ENCODE assay signal across 17 mouse cellular contexts in genomic region chr6:120216702-120217101, GRCm38 (mm10).
A peak's percentile ranks its signal among the peaks of the same experiment; 100 is the strongest.
DNase-seq lines count a peak whose midpoint lies in the region; ATAC-seq and TF ChIP-seq lines count a peak whose summit lies in the region.
"Had no signal": no experiment of that assay in that cellular context is flagged by ENCODE, and none has a peak within 500 bp of the region (broad histone marks: within the 10 kb centered on the region; RNA-seq: fewer than 3 reads in every experiment).

No protein-coding gene starts in this region.

- TF ChIP-seq EP300 in MEL (IDR thresholded peaks at IDR 0.05; ENCODE audit: low read depth in 1 of 2, low read length in 2 of 2) = peak; percentile 91 to 94

- H3K79me2 ChIP-seq in MEL (ENCODE audit: control insufficient read depth, insufficient read depth, low read length, poor library complexity) = no peaks in the 10 kb centered on the region

- DNase-seq in MEL (ENCODE audit: low read depth, low spot score) = peak; percentile 83
- no peak for DNase-seq in cerebellum, postnatal 36 days
- no peak for DNase-seq in right cerebral cortex, postnatal 25 days
- DNase-seq: gastrocnemius, adult 2 months; kidney, adult 11 months; kidney, postnatal 4 days; lung, postnatal 36 days; retina, postnatal 1 day; thymus, postnatal 14 days had no signal

- no peak overlapping the region for H3K4me2 ChIP-seq in intestine, embryonic 16.5 days (ENCODE audit: low read depth, low read length)
- no peak overlapping the region for H3K4me2 ChIP-seq in hindbrain, embryonic 12.5 days (replicated peaks)
- H3K4me2 ChIP-seq: embryonic facial prominence, embryonic 13.5 days; forebrain, embryonic 13.5 days; midbrain, embryonic 15.5 days; neural tube, embryonic 12.5 days had no signal

- no peaks in the 10 kb centered on the region for H3K9me3 ChIP-seq in MEL (replicated peaks; ENCODE audit: insufficient read depth, low read length)
- no peaks in the 10 kb centered on the region for H3K9me3 ChIP-seq in intestine, embryonic 16.5 days (ENCODE audit: control insufficient read depth, low read length)
- no peaks in the 10 kb centered on the region for H3K9me3 ChIP-seq in hindbrain, embryonic 12.5 days (replicated peaks)
- H3K9me3 ChIP-seq: embryonic facial prominence, embryonic 13.5 days; forebrain, embryonic 13.5 days; midbrain, embryonic 15.5 days; neural tube, embryonic 12.5 days had no signal

- H3K27me3 ChIP-seq in MEL (ENCODE audit: control insufficient read depth in 1 of 2, insufficient read depth in 2 of 2, low read length in 2 of 2) = no peaks in the 10 kb centered on the region
- H3K27me3 ChIP-seq in intestine, embryonic 16.5 days (replicated peaks; ENCODE audit: control insufficient read depth, insufficient read depth, low read length) = no peaks in the 10 kb centered on the region
- no peaks in the 10 kb centered on the region for H3K27me3 ChIP-seq in hindbrain, embryonic 12.5 days
- H3K27me3 ChIP-seq: embryonic facial prominence, embryonic 13.5 days; forebrain, embryonic 13.5 days; midbrain, embryonic 15.5 days; neural tube, embryonic 12.5 days had no signal

- H3K9ac ChIP-seq in MEL (ENCODE audit: control insufficient read depth, low read depth, low read length, poor library complexity, severe bottlenecking) = no peak overlapping the region
- H3K9ac ChIP-seq in intestine, embryonic 16.5 days (ENCODE audit: low read depth, low read length) = no peak overlapping the region
- H3K9ac ChIP-seq in hindbrain, embryonic 12.5 days = no peak overlapping the region
- H3K9ac ChIP-seq: embryonic facial prominence, embryonic 13.5 days; forebrain, embryonic 13.5 days; midbrain, embryonic 15.5 days; neural tube, embryonic 12.5 days had no signal

- no peak for TF ChIP-seq CTCF in MEL (IDR thresholded peaks at IDR 0.05 in 2 of 3, conservative IDR thresholded peaks at IDR 0.05 in 1 of 3; ENCODE audit: control insufficient read depth in 1 of 3, insufficient read depth in 1 of 3, low read depth in 2 of 3, low read length in 3 of 3, poor library complexity in 1 of 3, severe bottlenecking in 1 of 3)
- TF ChIP-seq CTCF in bone marrow, adult 2 months (IDR thresholded peaks at IDR 0.05; ENCODE audit: control insufficient read depth, insufficient read depth, low read length) = no peak

- peaks cover 0 to 10% of the 10 kb centered on the region in 2 experiments; a peak in 2 of 4 replicates for H3K36me3 ChIP-seq in MEL (ENCODE audit: control insufficient read depth in 1 of 2, insufficient read depth in 2 of 2, low read length in 2 of 2)
- H3K36me3 ChIP-seq in intestine, embryonic 16.5 days (ENCODE audit: control insufficient read depth, insufficient read depth, low read length) = no peaks in the 10 kb centered on the region
- no peaks in the 10 kb centered on the region for H3K36me3 ChIP-seq in hindbrain, embryonic 12.5 days
- H3K36me3 ChIP-seq: embryonic facial prominence, embryonic 13.5 days; midbrain, embryonic 15.5 days; neural tube, embryonic 12.5 days had no signal

- H3K27ac ChIP-seq in MEL (ENCODE audit: control insufficient read depth, low read depth, low read length) = peak overlapping the region; percentile 17
- peak overlapping the region; percentile 82 for H3K27ac ChIP-seq in bone marrow, adult 2 months (ENCODE audit: control insufficient read depth, insufficient read depth, low read depth, low read length, poor library complexity)
- no peak overlapping the region for H3K27ac ChIP-seq in intestine, embryonic 16.5 days (ENCODE audit: low read length)
- no peak overlapping the region for H3K27ac ChIP-seq in hindbrain, embryonic 12.5 days
- H3K27ac ChIP-seq: embryonic facial prominence, embryonic 13.5 days; forebrain, embryonic 13.5 days; gastrocnemius, adult 2 months; midbrain, embryonic 15.5 days; neural tube, embryonic 12.5 days had no signal

- WGBS in bone marrow, adult 2 months = 65% methylated on average over 1 of the region's 1 CpGs
- WGBS in intestine, embryonic 16.5 days = 79% methylated on average over 1 of the region's 1 CpGs
- 65% methylated on average over 1 of the region's 1 CpGs for WGBS in hindbrain, embryonic 12.5 days

- TF ChIP-seq POLR2A in MEL (IDR thresholded peaks at IDR 0.05; ENCODE audit: control insufficient read depth in 1 of 2, insufficient read depth in 1 of 2, low read depth in 1 of 2, low read length in 2 of 2, poor library complexity in 1 of 2) = no peak
- TF ChIP-seq POLR2A in bone marrow, adult 2 months (IDR thresholded peaks at IDR 0.05; ENCODE audit: borderline replicate concordance, control insufficient read depth, low read depth, low read length) = no peak

- peaks cover 2 to 26% of the 10 kb centered on the region in 2 experiments for H3K4me1 ChIP-seq in MEL (ENCODE audit: control insufficient read depth in 1 of 2, insufficient read depth in 2 of 2, low read length in 2 of 2)
- peaks cover 5% of the 10 kb centered on the region for H3K4me1 ChIP-seq in bone marrow, adult 2 months (ENCODE audit: control insufficient read depth, insufficient read depth, low read length)
- H3K4me1 ChIP-seq in intestine, embryonic 16.5 days (ENCODE audit: control insufficient read depth, insufficient read depth, low read length) = no peaks in the 10 kb centered on the region
- H3K4me1 ChIP-seq in hindbrain, embryonic 12.5 days = no peaks in the 10 kb centered on the region
- H3K4me1 ChIP-seq: embryonic facial prominence, embryonic 13.5 days; forebrain, embryonic 13.5 days; midbrain, embryonic 15.5 days; neural tube, embryonic 12.5 days had no signal

- H3K4me3 ChIP-seq in MEL (ENCODE audit: control insufficient read depth in 1 of 2, insufficient read depth in 1 of 2, low read depth in 2 of 2, low read length in 2 of 2) = no peak overlapping the region
- no peak overlapping the region for H3K4me3 ChIP-seq in bone marrow, adult 2 months (replicated peaks; ENCODE audit: control insufficient read depth, low read depth, low read length)
- no peak overlapping the region for H3K4me3 ChIP-seq in intestine, embryonic 16.5 days (ENCODE audit: low read length)
- H3K4me3 ChIP-seq in hindbrain, embryonic 12.5 days = no peak overlapping the region
- H3K4me3 ChIP-seq: embryonic facial prominence, embryonic 13.5 days; forebrain, embryonic 13.5 days; gastrocnemius, adult 2 months; midbrain, embryonic 15.5 days; neural tube, embryonic 12.5 days had no signal

- TF ChIP-seq RAD21 in MEL (IDR thresholded peaks at IDR 0.05; ENCODE audit: low read depth, low read length) = no peak

- ATAC-seq in intestine, embryonic 16.5 days = peak; percentile 82
- ATAC-seq in megakaryocyte, adult 5-6 weeks (ENCODE audit: poor library complexity, severe bottlenecking) = 0 out of 2 replicates have a peak, but pooled peaks have one; percentile 33
- no peak for ATAC-seq in hindbrain, embryonic 12.5 days (ENCODE audit: low FRiP score)
- ATAC-seq: forebrain, embryonic 13.5 days; midbrain, embryonic 15.5 days had no signal

TF ChIP-seq in MEL, 35 proteins besides CTCF, POLR2A, EP300 and RAD21:
- TF ChIP-seq MAX (IDR thresholded peaks at IDR 0.05; ENCODE audit: low read length) (no peak), ETS1 (IDR thresholded peaks at IDR 0.05; ENCODE audit: low read depth, low read length) (peak; percentile 78), E2F4 (IDR thresholded peaks at IDR 0.05; ENCODE audit: borderline replicate concordance, low read depth, low read length) (no peak), MYC (IDR thresholded peaks at IDR 0.05; ENCODE audit: low read depth, low read length) (peak; percentile 44; the same call in 1 of the 2 replicates), MAFK (IDR thresholded peaks at IDR 0.05; ENCODE audit: borderline replicate concordance, low read depth, low read length) (no peak), CHD2 (IDR thresholded peaks at IDR 0.05; ENCODE audit: low read length) (peak; percentile 45; the same call in 1 of the 2 replicates), GATA1 (IDR thresholded peaks at IDR 0.05; ENCODE audit: low read depth, low read length) (peak; percentile 93), TAL1 (IDR thresholded peaks at IDR 0.05; ENCODE audit: low read length) (peak; percentile 83), SIN3A (IDR thresholded peaks at IDR 0.05; ENCODE audit: low read length) (peak; percentile 57), TCF12 (IDR thresholded peaks at IDR 0.05; ENCODE audit: low read depth, low read length) (peak; percentile 97), MXI1 (IDR thresholded peaks at IDR 0.05; ENCODE audit: low read depth, low read length) (peak; percentile 54; the same call in 1 of the 2 replicates), BHLHE40 (IDR thresholded peaks at IDR 0.05; ENCODE audit: borderline replicate concordance, low read depth, low read length) (peak; percentile 53; the same call in 1 of the 2 replicates), NELFE (IDR thresholded peaks at IDR 0.05; ENCODE audit: low read depth, low read length) (no peak), ELF1 (IDR thresholded peaks at IDR 0.05; ENCODE audit: low read depth, low read length) (0 out of 2 replicates have a peak, but pooled peaks have one; percentile 16), RCOR1 (IDR thresholded peaks at IDR 0.05; ENCODE audit: low read depth, low read length) (peak; percentile 84), TBP (IDR thresholded peaks at IDR 0.05; ENCODE audit: low read depth, low read length) (peak; percentile 53; the same call in 1 of the 2 replicates)

Comparison
In these comparisons a context has a peak if more than half of its experiments do, and no peak if none do; other contexts are left out.
1. H3K27ac ChIP-seq: peak in MEL (single experiment) and bone marrow, adult 2 months (single experiment); none in intestine, embryonic 16.5 days (single experiment) and hindbrain, embryonic 12.5 days (single experiment).